Mouse (Mus musculus) C2C12 (cell line): Measurements from ENCODE around the gene Igfals. TPM values are rescaled to one million over a fixed set of nuclear protein-coding genes. Genes with fewer than 3 reads are reported as not detected.

Experiments used
- H3K27me3 ChIP-seq: one replicate; pipeline ENCODE4 v1.6.1; 2011; ENCODE audit not compliant: control insufficient read depth, insufficient read depth, insufficient read length
- H3K36me3 ChIP-seq: one replicate; pipeline ENCODE4 v1.6.1; 2011; ENCODE audit not compliant: control insufficient read depth, insufficient read depth
- H3K4me3 ChIP-seq: one replicate; pipeline ENCODE4 v1.5.1; 2011; ENCODE audit warnings: mild to moderate bottlenecking, control low read depth; ENCODE audit not compliant: poor library complexity, insufficient read depth, severe bottlenecking
- H3K79me2 ChIP-seq: one replicate; pipeline ENCODE4 v1.6.1; 2011; ENCODE audit not compliant: control insufficient read depth, insufficient read depth
- H3K79me3 ChIP-seq: one replicate; pipeline ENCODE4 v1.6.1; 2011; ENCODE audit warnings: low read depth, control low read depth
- H3ac ChIP-seq: one replicate; pipeline ENCODE3; 2011; ENCODE audit warnings: low read depth; ENCODE audit not compliant: control insufficient read depth, insufficient read length
- CEBPB ChIP-seq: IDR thresholded peaks from one replicate; pipeline ENCODE4 v1.6.1; 2011; ENCODE audit warnings: low read depth, mild to moderate bottlenecking, control low read depth, moderate library complexity
- CTCF ChIP-seq: IDR thresholded peaks from one replicate; pipeline ENCODE4 v1.5.1; 2011; ENCODE audit not compliant: control insufficient read depth, insufficient read depth, insufficient read length
- FOSL1 ChIP-seq: IDR thresholded peaks from one replicate; pipeline ENCODE4 v1.8.0; 2011; ENCODE audit warnings: mild to moderate bottlenecking, low read length; ENCODE audit not compliant: poor library complexity, insufficient read depth, severe bottlenecking
- MAX ChIP-seq: IDR thresholded peaks from one replicate; pipeline ENCODE4 v1.6.1; 2011; ENCODE audit warnings: mild to moderate bottlenecking, control low read depth
- MYOD1 ChIP-seq: IDR thresholded peaks from one replicate; pipeline ENCODE4 v1.6.1; 2011; ENCODE audit warnings: low read depth; ENCODE audit not compliant: control insufficient read depth, insufficient read length
- MYOG ChIP-seq: IDR thresholded peaks from one replicate; pipeline ENCODE4 v1.6.1; 2011; ENCODE audit not compliant: control insufficient read depth, insufficient read length; ENCODE audit errors: extremely low read depth
- USF1 ChIP-seq: IDR thresholded peaks from one replicate; pipeline ENCODE4 v1.6.1; 2011; ENCODE audit warnings: low read depth, mild to moderate bottlenecking, control low read depth, moderate library complexity
- polyA plus RNA-seq: library from polyadenylated mRNA; unstranded; fragments of >200 nt; fragmentation: generic; extraction: Trizol; gene quantifications from one replicate; pipeline ENCODE4 v1.2.1, GENCODE M21; 2012; ENCODE audit warnings: missing spikeins

Igfals gene
- polyA plus RNA-seq, 1 experiment = 0.06 TPM

DNA sequence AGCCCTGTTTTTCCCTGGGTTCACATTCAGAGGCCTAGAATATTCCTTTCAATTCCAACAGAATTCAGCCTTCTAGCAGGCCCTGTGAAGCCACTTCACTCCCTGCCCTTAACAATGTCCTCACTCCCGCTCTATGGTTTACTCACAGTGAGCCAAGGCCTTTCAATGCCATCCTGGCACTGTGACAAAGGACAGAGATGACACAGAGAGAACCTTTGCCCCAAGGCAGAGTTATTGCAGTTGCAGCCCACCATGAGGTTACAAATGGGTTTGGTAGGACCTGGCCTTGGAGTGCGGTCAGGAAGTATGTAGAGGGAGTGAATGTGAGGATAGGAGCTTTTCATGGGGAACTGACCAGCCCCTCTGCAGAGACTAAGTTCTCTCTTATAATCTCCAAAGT, 41.8 kb downstream of the Igfals start:
- no peak overlapping the region for H3ac ChIP-seq
- H3K27me3 ChIP-seq = no peaks in the 10 kb centered on the region
- H3K79me3 ChIP-seq = no peaks in the 10 kb centered on the region
- H3K4me3 ChIP-seq = no peak overlapping the region
- no peak for TF ChIP-seq USF1
- TF ChIP-seq CEBPB = no peak
- no peak for TF ChIP-seq FOSL1
- TF ChIP-seq CTCF = no peak
- peaks cover 85% of the 10 kb centered on the region for H3K36me3 ChIP-seq
- no peaks in the 10 kb centered on the region for H3K79me2 ChIP-seq

DNA sequence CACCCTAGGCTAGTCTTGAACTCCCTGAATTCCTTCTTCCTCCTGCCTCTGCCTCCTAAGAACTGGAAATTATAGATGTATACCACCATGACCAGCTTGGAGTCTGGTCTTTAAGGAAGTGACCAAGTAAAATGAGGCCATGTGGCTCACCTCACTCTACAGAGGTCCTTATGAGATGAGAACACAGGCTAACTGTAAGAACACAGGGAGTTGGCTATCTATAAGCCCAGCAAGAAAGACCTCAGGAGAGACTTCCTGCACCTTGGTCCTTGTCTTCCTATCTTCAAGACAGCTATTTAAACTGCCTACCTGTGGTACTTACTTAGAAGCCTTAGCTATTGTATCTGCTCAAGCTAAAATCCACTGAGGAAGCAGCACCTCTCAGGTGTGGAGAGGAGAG, 48.2 kb downstream of the Igfals start:
- no peak overlapping the region for H3K4me3 ChIP-seq
- H3K27me3 ChIP-seq = no peaks in the 10 kb centered on the region
- peaks cover 79% of the 10 kb centered on the region for H3K36me3 ChIP-seq
- H3K79me2 ChIP-seq = no peaks in the 10 kb centered on the region
- H3ac ChIP-seq = no peak overlapping the region
- TF ChIP-seq MAX (no peak), USF1 (no peak)
- H3K79me3 ChIP-seq = no peaks in the 10 kb centered on the region

DNA sequence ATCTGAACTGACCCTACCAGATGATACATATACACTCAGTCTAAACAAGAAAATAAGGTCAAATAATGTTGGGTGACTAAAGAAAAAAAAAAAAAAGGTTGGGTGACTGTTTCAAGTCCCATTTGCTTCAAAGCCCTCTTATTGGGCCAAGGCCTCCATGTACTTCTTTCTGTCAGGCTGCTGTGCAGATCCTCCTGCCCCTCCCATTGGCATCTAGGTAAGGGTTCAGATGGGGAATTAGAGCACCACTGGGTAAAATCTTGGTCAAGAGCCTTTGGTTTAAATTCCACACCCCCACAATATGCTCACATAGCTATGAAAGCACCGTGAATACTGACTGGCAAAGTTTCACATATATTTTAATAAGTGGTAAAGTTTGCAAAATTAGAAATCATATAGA, 57.4 kb downstream of the Igfals start:
- no peak for TF ChIP-seq MYOD1
- TF ChIP-seq CTCF = no peak
- TF ChIP-seq USF1 = no peak
- no peak for TF ChIP-seq MAX
- no peak for TF ChIP-seq CEBPB
- no peak for TF ChIP-seq MYOG
- no peak for TF ChIP-seq FOSL1
- Histone ChIP-seq H3K27me3 (no peaks in the 10 kb centered on the region), H3ac (no peak overlapping the region), H3K36me3 (peaks cover 82% of the 10 kb centered on the region), H3K4me3 (no peak overlapping the region), H3K79me3 (peaks cover 19% of the 10 kb centered on the region), H3K79me2 (peaks cover 24% of the 10 kb centered on the region)

- Histone ChIP-seq H3K36me3 (peaks cover 45% of the 10 kb centered on the region), H3K4me3 (no peak overlapping the region), H3ac (no peak overlapping the region), H3K27me3 (no peaks in the 10 kb centered on the region), H3K79me3 (peaks cover 64% of the 10 kb centered on the region), H3K79me2 (peaks cover 87% of the 10 kb centered on the region)
- TF ChIP-seq CEBPB (peak; percentile 33), USF1 (no peak), CTCF (no peak), MYOG (no peak), FOSL1 (peak; percentile 15), MYOD1 (no peak), MAX (no peak)
These were observed 63.7 kb downstream of the Igfals start for GRCm38 (mm10) chr17:24929506-24929905.

Other genes starting within 250 kb of the Igfals start
- gene Tsc2, start 233.4 kb upstream of the Igfals start, polyA plus RNA-seq = 33.3 TPM
- gene Nthl1, start 233.3 kb upstream of the Igfals start, polyA plus RNA-seq = 12.6 TPM
- 10.0 TPM for gene Slc9a3r2, start 215.7 kb upstream of the Igfals start, polyA plus RNA-seq
- 0.42 TPM for gene Npw, start 207.5 kb upstream of the Igfals start, polyA plus RNA-seq
- gene Zfp598, start 196.3 kb upstream of the Igfals start, polyA plus RNA-seq = 34.6 TPM
- 0.61 TPM for gene Syngr3, start 176.0 kb upstream of the Igfals start, polyA plus RNA-seq
- 62.8 TPM for gene Gfer, start 169.8 kb upstream of the Igfals start, polyA plus RNA-seq
- gene Noxo1, start 169.8 kb upstream of the Igfals start, polyA plus RNA-seq = 0.34 TPM
- gene Tbl3, start 158.3 kb upstream of the Igfals start, polyA plus RNA-seq = 83.8 TPM
- gene Rnf151, start 147.9 kb upstream of the Igfals start, polyA plus RNA-seq = 1.8 TPM
- gene Rps2, start 147.9 kb upstream of the Igfals start, polyA plus RNA-seq = 381 TPM
- gene Ndufb10, start 141.5 kb upstream of the Igfals start, polyA plus RNA-seq = 343 TPM
- 0.06 TPM for gene Rpl3l, start 138.2 kb upstream of the Igfals start, polyA plus RNA-seq
- 57.8 TPM for gene Msrb1, start 129.4 kb upstream of the Igfals start, polyA plus RNA-seq
- not detected for gene Hs3st6, start 113.0 kb upstream of the Igfals start, polyA plus RNA-seq
- gene Meiob, start 61.7 kb upstream of the Igfals start, polyA plus RNA-seq = not detected
- gene Hagh, start 25.9 kb upstream of the Igfals start, polyA plus RNA-seq = 30.4 TPM
- gene Fahd1, start 15.6 kb upstream of the Igfals start, polyA plus RNA-seq = 5.5 TPM
- 66.5 TPM for gene Nubp2, start 20.4 kb downstream of the Igfals start, polyA plus RNA-seq
- 37.0 TPM for gene Spsb3, start 20.6 kb downstream of the Igfals start, polyA plus RNA-seq
- 11.2 TPM for gene Eme2, start 29.1 kb downstream of the Igfals start, polyA plus RNA-seq
- 107 TPM for gene Mrps34, start 29.1 kb downstream of the Igfals start, polyA plus RNA-seq
- gene Nme3, start 30.5 kb downstream of the Igfals start, polyA plus RNA-seq = 19.8 TPM
- gene Mapk8ip3, start 71.0 kb downstream of the Igfals start, polyA plus RNA-seq = 17.7 TPM
- 57.4 TPM for gene Jpt2, start 94.7 kb downstream of the Igfals start, polyA plus RNA-seq
- gene Cramp1l, start 149.8 kb downstream of the Igfals start, polyA plus RNA-seq = 4.3 TPM
- 7.5 TPM for gene Ift140, start 150.1 kb downstream of the Igfals start, polyA plus RNA-seq
- 0.37 TPM for gene Tmem204, start 217.6 kb downstream of the Igfals start, polyA plus RNA-seq
- gene Telo2, start 250.0 kb downstream of the Igfals start, polyA plus RNA-seq = 18.3 TPM